Mouse (Mus musculus) hindbrain, postnatal 0 days (tissue): ENCODE data around the gene Iqce. TPM values are rescaled to one million over a fixed set of nuclear protein-coding genes. Genes with fewer than 3 reads are reported as not detected.

Source experiments
- ATAC-seq: fragments of 200-750 bp; cut with Nextera tagmentation; 2 replicates; pipeline ENCODE4 v1.8.0; 2017; ENCODE audit warnings: mild to moderate bottlenecking, moderate TSS enrichment, moderate library complexity
- DNase-seq: peaks from one replicate; pipeline ENCODE4 v3.0.0-alpha.2; 2015; ENCODE audit warnings: low spot score
- H3K27ac ChIP-seq: fragments of 300-500 bp; sonication (generic); 2 replicates; pipeline ENCODE4 v1.5.1; 2014; ENCODE audit warnings: mild to moderate bottlenecking
- H3K27me3 ChIP-seq: fragments of 300-500 bp; sonication (generic); 2 replicates; pipeline ENCODE4 v1.6.1; 2014; ENCODE audit warnings: low read length, mixed read lengths; ENCODE audit not compliant: insufficient read depth
- H3K36me3 ChIP-seq: fragments of 300-500 bp; sonication (generic); 2 replicates; pipeline ENCODE4 v1.6.1; 2014; ENCODE audit warnings: low read length, mixed read lengths; ENCODE audit not compliant: insufficient read depth
- H3K4me1 ChIP-seq: fragments of 300-500 bp; sonication (generic); 2 replicates; pipeline ENCODE4 v1.6.1; 2014; ENCODE audit warnings: antibody characterized with exemption, low read length, mixed read lengths; ENCODE audit not compliant: insufficient read depth
- H3K4me2 ChIP-seq: fragments of 300-500 bp; sonication (generic); 2 replicates; pipeline ENCODE4 v1.6.1; 2014; ENCODE audit warnings: low read depth, mild to moderate bottlenecking, low read length, moderate library complexity, mixed read lengths
- H3K4me3 ChIP-seq: fragments of 300-500 bp; sonication (generic); 2 replicates; pipeline ENCODE4 v1.5.1; 2014; ENCODE audit warnings: low read length
- H3K9ac ChIP-seq: fragments of 300-500 bp; sonication (generic); replicated peaks from 2 replicates; pipeline ENCODE4 v1.6.1; 2014; ENCODE audit warnings: mild to moderate bottlenecking, low read length, moderate library complexity, mixed read lengths
- H3K9me3 ChIP-seq: fragments of 300-500 bp; sonication (generic); 2 replicates; pipeline ENCODE4 v1.6.1; 2016; ENCODE audit warnings: low read length, mixed read lengths
- CTCF ChIP-seq: IDR thresholded peaks from 2 replicates; pipeline ENCODE4 v1.5.1; 2016; ENCODE audit warnings: antibody characterized with exemption, control low read depth, low read depth
- WGBS: fragments of 180-500 bp; shearing (Covaris S2); extraction: QIAGEN DNeasy Blood & Tissue Kit; methylation state at CpG from one replicate; pipeline ENCODE4 v1.1.7; 2014; 5-methylcytosine and 5-hydroxymethylcytosine counted together
- polyA plus RNA-seq: library from polyadenylated mRNA; unstranded; fragments of >200 nt; fragmentation: Nextera tagmentation; extraction: Ambion mirVana; gene quantifications from 2 replicates; pipeline ENCODE4 v1.2.1, GENCODE M21; 2015
- total RNA-seq: library from RNA; depleted of rRNA; stranded (reverse); fragments of >200 nt; gene quantifications from 2 replicates; pipeline ENCODE4 v1.2.3, GENCODE M21; 2014; rRNA removed

The Iqce gene
- total RNA-seq (19.1 and 43.1 TPM in 2 replicates), polyA plus RNA-seq (22.1 and 24.8 TPM in 2 replicates)

- no peaks in the 10 kb centered on the region for H3K27me3 ChIP-seq
- no peaks in the 10 kb centered on the region for H3K9me3 ChIP-seq
- ATAC-seq (peak; percentile 65), DNase-seq (peak; percentile 97)
- peaks cover 9% of the 10 kb centered on the region; the same call in 1 of the 2 replicates for H3K36me3 ChIP-seq
- H3K4me3 ChIP-seq: peak within 1 kb of the TSS; percentile 60
- TF ChIP-seq CTCF: no peak
- peak within 1 kb of the TSS; percentile 67 for H3K9ac ChIP-seq
- peak within 1 kb of the TSS; percentile 81 for H3K27ac ChIP-seq
- peak within 1 kb of the TSS; percentile 81 for H3K4me2 ChIP-seq
- peaks cover 14% of the 10 kb centered on the region for H3K4me1 ChIP-seq
- under 1% methylated on average over 28 of the region's 33 CpGs for WGBS
Observed at GRCm38 (mm10) chr5:140702103-140702513, at the start of gene Iqce. TSS of gene Iqce (minus strand) at chr5:140702378.

GRCm38 (mm10) chr5:140750925-140751324, 48.7 kb upstream of the Iqce start:
- Histone ChIP-seq H3K27ac (no peak overlapping the region), H3K4me3 (no peak overlapping the region), H3K9me3 (no peaks in the 10 kb centered on the region), H3K27me3 (no peaks in the 10 kb centered on the region), H3K36me3 (no peaks in the 10 kb centered on the region), H3K4me2 (no peak overlapping the region), H3K9ac (no peak overlapping the region), H3K4me1 (peaks cover 9% of the 10 kb centered on the region; the same call in 1 of the 2 replicates)
- 0% methylated on average over 1 of the region's 2 CpGs for WGBS
- peak; percentile 70 for TF ChIP-seq CTCF
- ATAC-seq: no peak
- DNase-seq: peak; percentile 48

GRCm38 (mm10) chr5:140749062-140749875, 47.1 kb upstream of the Iqce start:
- Histone ChIP-seq H3K27me3 (no peaks in the 10 kb centered on the region), H3K4me1 (peaks cover 9% of the 10 kb centered on the region; the same call in 1 of the 2 replicates), H3K9me3 (no peaks in the 10 kb centered on the region), H3K4me3 (no peak overlapping the region), H3K9ac (no peak overlapping the region), H3K4me2 (peak overlapping the region; percentile 38), H3K27ac (0 out of 2 replicates have a peak overlapping the region, but pooled peaks have one; percentile 37), H3K36me3 (no peaks in the 10 kb centered on the region)
- WGBS: 18% methylated on average over 12 of the region's 12 CpGs
- ATAC-seq: peak; percentile 77
- TF ChIP-seq CTCF: peak; percentile 94
- peak; percentile 89 for DNase-seq

GRCm38 (mm10) chr5:140748425-140748824, 46.2 kb upstream of the Iqce start:
- no peaks in the 10 kb centered on the region for H3K27me3 ChIP-seq
- no peaks in the 10 kb centered on the region for H3K9me3 ChIP-seq
- no peak overlapping the region for H3K27ac ChIP-seq
- H3K4me1 ChIP-seq: peaks cover 9% of the 10 kb centered on the region
- TF ChIP-seq CTCF: no peak
- H3K4me3 ChIP-seq: no peak overlapping the region
- H3K4me2 ChIP-seq: peak overlapping the region; percentile 38; the same call in 1 of the 2 replicates
- ATAC-seq (no peak), DNase-seq (no peak)
- no peaks in the 10 kb centered on the region for H3K36me3 ChIP-seq
- WGBS: 71% methylated on average over 10 of the region's 10 CpGs
- no peak overlapping the region for H3K9ac ChIP-seq

- no peaks in the 10 kb centered on the region for H3K27me3 ChIP-seq
- peaks cover under 1% of the 10 kb centered on the region for H3K4me1 ChIP-seq
- peak; percentile 71 for DNase-seq
- no peak overlapping the region for H3K27ac ChIP-seq
- H3K4me2 ChIP-seq: no peak overlapping the region
- H3K4me3 ChIP-seq: no peak overlapping the region
- TF ChIP-seq CTCF: peak; percentile 57
- WGBS: 22% methylated on average over 12 of the region's 12 CpGs
- H3K9ac ChIP-seq: no peak overlapping the region
- H3K36me3 ChIP-seq: no peaks in the 10 kb centered on the region
- peak; percentile 78 for ATAC-seq
- no peaks in the 10 kb centered on the region for H3K9me3 ChIP-seq
Observed at GRCm38 (mm10) chr5:140743706-140744131, 41.5 kb upstream of the Iqce start.

GRCm38 (mm10) chr5:140741877-140742276, 39.7 kb upstream of the Iqce start:
- DNase-seq (peak; percentile 50), ATAC-seq (0 out of 2 replicates have a peak, but pooled peaks have one; percentile 48)
- Histone ChIP-seq H3K4me1 (no peaks in the 10 kb centered on the region; the same call in none of the 2 replicates), H3K27me3 (no peaks in the 10 kb centered on the region), H3K4me3 (no peak overlapping the region), H3K27ac (no peak overlapping the region), H3K9me3 (no peaks in the 10 kb centered on the region), H3K9ac (no peak overlapping the region), H3K4me2 (no peak overlapping the region), H3K36me3 (no peaks in the 10 kb centered on the region)
- peak; percentile 46 for TF ChIP-seq CTCF
